9 mouse cellular contexts compared by ENCODE assay signal in the genomic region with DNA sequence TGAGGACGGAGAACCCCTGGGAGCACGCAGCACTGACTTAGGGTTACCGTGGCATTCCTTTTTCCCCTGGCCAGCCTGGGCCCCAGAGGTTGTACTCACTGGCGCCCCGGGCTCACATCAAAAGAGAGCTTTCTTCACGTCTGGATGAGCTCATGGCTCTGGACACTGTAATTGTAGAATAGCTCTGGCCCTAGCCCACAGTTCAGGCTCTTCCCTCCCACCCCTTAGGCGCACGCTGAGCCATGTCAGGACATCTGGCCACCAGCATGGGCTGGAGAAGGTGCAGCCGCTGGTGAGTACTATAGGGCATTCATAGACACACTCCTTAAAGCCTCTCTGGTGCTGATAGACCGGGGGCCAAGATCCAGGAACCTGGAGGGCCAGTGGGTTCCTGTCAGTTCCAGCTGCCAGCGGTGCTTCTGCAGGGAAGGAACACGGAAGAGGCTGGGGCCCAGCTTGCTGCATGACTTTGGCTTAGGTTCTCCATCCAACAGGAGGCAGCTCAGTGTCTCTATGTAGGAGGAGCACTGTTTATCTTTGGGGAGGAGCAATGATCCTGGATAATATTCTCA.
A peak's percentile ranks its signal among the peaks of the same experiment; 100 is the strongest.
DNase-seq lines count a peak whose midpoint lies in the region; ATAC-seq and TF ChIP-seq lines count a peak whose summit lies in the region.
"Had no signal": no experiment of that assay in that cellular context is flagged by ENCODE, and none has a peak within 500 bp of the region (broad histone marks: within the 10 kb centered on the region; RNA-seq: fewer than 3 reads in every experiment).

No protein-coding gene starts in this region.

- H3K4me1 ChIP-seq in kidney, postnatal 0 days (replicated peaks; ENCODE audit: insufficient read depth, low read length), result peaks cover 34% of the 10 kb centered on the region
- H3K4me1 ChIP-seq in embryonic facial prominence, embryonic 13.5 days, result peaks cover 32% of the 10 kb centered on the region
- peaks cover 31% of the 10 kb centered on the region for H3K4me1 ChIP-seq in limb, embryonic 10.5 days

- no peaks in the 10 kb centered on the region for H3K9me3 ChIP-seq in kidney, postnatal 0 days (replicated peaks; ENCODE audit: low read length)
- H3K9me3 ChIP-seq in embryonic facial prominence, embryonic 13.5 days, result no peaks in the 10 kb centered on the region
- no peaks in the 10 kb centered on the region for H3K9me3 ChIP-seq in limb, embryonic 10.5 days (replicated peaks)

- H3K4me2 ChIP-seq in kidney, postnatal 0 days (ENCODE audit: low read length), result no peak overlapping the region
- H3K4me2 ChIP-seq in embryonic facial prominence, embryonic 13.5 days, result no peak overlapping the region

- DNase-seq in embryo, embryonic 11 days, result peak; percentile 37
- DNase-seq in embryo, embryonic 10.5 days (ENCODE audit: low spot score), result no peak
- peak; percentile 66 for DNase-seq in kidney, postnatal 0 days (ENCODE audit: low spot score)
- no peak for DNase-seq in kidney, postnatal 25 days
- DNase-seq in limb, embryonic 10.5 days (ENCODE audit: low spot score), result no peak
- no peak for DNase-seq in left cerebral cortex, adult 8-10 months (ENCODE audit: low spot score in 2 of 2)
- DNase-seq in adrenal gland, adult 18-20 months (ENCODE audit: low spot score in 2 of 2), result no peak
- DNase-seq: liver, postnatal 0 days had no signal

- WGBS in kidney, postnatal 0 days, result 36% methylated on average over 12 of the region's 12 CpGs
- WGBS in embryonic facial prominence, embryonic 13.5 days, result 63% methylated on average over 12 of the region's 12 CpGs
- WGBS in limb, embryonic 10.5 days, result 59% methylated on average over 12 of the region's 12 CpGs

- ATAC-seq in kidney, postnatal 0 days (replicated peaks; ENCODE audit: low FRiP score, low read depth), result peak; percentile 54; the same call in 1 of the 2 replicates
- no peak for ATAC-seq in embryonic facial prominence, embryonic 13.5 days (ENCODE audit: insufficient number of reproducible peaks, insufficient read depth, low FRiP score, low TSS enrichment, low read depth)

- H3K9ac ChIP-seq in kidney, postnatal 0 days (ENCODE audit: low read depth, low read length), result no peak overlapping the region
- 0 out of 2 replicates have a peak overlapping the region, but pooled peaks have one; percentile 21 for H3K9ac ChIP-seq in embryonic facial prominence, embryonic 13.5 days
- H3K9ac ChIP-seq: liver, postnatal 0 days had no signal

- H3K4me3 ChIP-seq in kidney, postnatal 0 days (replicated peaks; ENCODE audit: low read depth, low read length), result no peak overlapping the region
- no peak overlapping the region for H3K4me3 ChIP-seq in embryonic facial prominence, embryonic 13.5 days
- no peak overlapping the region for H3K4me3 ChIP-seq in limb, embryonic 10.5 days

- peak overlapping the region; percentile 3; the same call in 1 of the 2 replicates for H3K27ac ChIP-seq in kidney, postnatal 0 days
- H3K27ac ChIP-seq in embryonic facial prominence, embryonic 13.5 days, result no peak overlapping the region; the same call in 1 of the 2 replicates
- H3K27ac ChIP-seq in limb, embryonic 10.5 days, result peak overlapping the region; percentile 36

- H3K36me3 ChIP-seq in kidney, postnatal 0 days (ENCODE audit: insufficient read depth, low read length), result no peaks in the 10 kb centered on the region
- no peaks in the 10 kb centered on the region for H3K36me3 ChIP-seq in embryonic facial prominence, embryonic 13.5 days
- no peaks in the 10 kb centered on the region for H3K36me3 ChIP-seq in limb, embryonic 10.5 days

- H3K27me3 ChIP-seq in kidney, postnatal 0 days (ENCODE audit: insufficient read depth, low read length), result no peaks in the 10 kb centered on the region
- H3K27me3 ChIP-seq in embryonic facial prominence, embryonic 13.5 days, result no peaks in the 10 kb centered on the region
- no peaks in the 10 kb centered on the region for H3K27me3 ChIP-seq in limb, embryonic 10.5 days (ENCODE audit: low read depth, poor library complexity, severe bottlenecking)

- TF ChIP-seq CTCF in kidney, postnatal 0 days (IDR thresholded peaks at IDR 0.05; ENCODE audit: low read depth), result no peak

Comparison
In these comparisons a context has a peak if more than half of its experiments do, and no peak if none do; other contexts are left out.
1. DNase-seq: peak in embryo, embryonic 11 days (single experiment) and kidney, postnatal 0 days (single experiment); none in embryo, embryonic 10.5 days (single experiment), kidney, postnatal 25 days (0 of 2), limb, embryonic 10.5 days (single experiment), left cerebral cortex, adult 8-10 months (0 of 2) and adrenal gland, adult 18-20 months (0 of 2).